Mouse (Mus musculus) cerebellum, postnatal 36 days (tissue): ENCODE results near the gene Acsl4.

Source experiments
- DNase-seq, 2 experiments: peaks; one replicate each; pipeline ENCODE4 v3.0.0; 2021 to 2022; ENCODE audit warnings: mixed read lengths in 2 of 2

Acsl4 gene

GRCm38 (mm10) chrX:142336207-142336606, 54.1 kb downstream of the Acsl4 start:
- no peak for DNase-seq

- no peak for DNase-seq
Measured at GRCm38 (mm10) chrX:142335502-142335901, 54.8 kb downstream of the Acsl4 start.

- DNase-seq, result no peak
Measured at GRCm38 (mm10) chrX:142325760-142326159, 64.6 kb downstream of the Acsl4 start.

- DNase-seq, result no peak
Measured at GRCm38 (mm10) chrX:142316106-142316505, 74.2 kb downstream of the Acsl4 start.

- DNase-seq, result no peak
Measured at GRCm38 (mm10) chrX:142315270-142315669, 75.1 kb downstream of the Acsl4 start.

- peak; percentile 75 to 83 for DNase-seq
Measured at GRCm38 (mm10) chrX:142314307-142315024, 75.9 kb downstream of the Acsl4 start.

GRCm38 (mm10) chrX:142310431-142310830, 79.9 kb downstream of the Acsl4 start:
- DNase-seq, result peak; percentile 25 to 37

- DNase-seq, result peak in 1 of 2 experiments; percentile 14
Measured at GRCm38 (mm10) chrX:142305869-142306581, 84.3 kb downstream of the Acsl4 start, which contains the start of gene Kcne1l. Gene Kcne1l (minus strand): TSS chrX:142306294.

GRCm38 (mm10) chrX:142305010-142305868, 85.1 kb downstream of the Acsl4 start:
- peak in 1 of 2 experiments; percentile 5 for DNase-seq

GRCm38 (mm10) chrX:142304592-142304991, 85.7 kb downstream of the Acsl4 start:
- no peak for DNase-seq

- no peak for DNase-seq
Measured at GRCm38 (mm10) chrX:142303456-142303855, 86.9 kb downstream of the Acsl4 start.

- no peak for DNase-seq
Measured at GRCm38 (mm10) chrX:142285905-142286304, 104.4 kb downstream of the Acsl4 start.

GRCm38 (mm10) chrX:142276573-142276972, 113.8 kb downstream of the Acsl4 start:
- no peak for DNase-seq

GRCm38 (mm10) chrX:142276031-142276430, 114.3 kb downstream of the Acsl4 start:
- no peak for DNase-seq
